Mouse (Mus musculus) v-Abl transformed pro-B cells (cell line): ENCODE results near the gene Clmp.
"Not testable (repeated sequence)": the region's sequence is repeated elsewhere in the genome, so short reads cannot be mapped to it uniquely, and the experiment has no call there.

Source experiments
- in situ Hi-C, 2 experiments: fragments of 400-800 bp; cut with MboI; formaldehyde crosslinking; loops; one replicate each; pipeline ENCODE4 v1.15.1; 2025; ENCODE audit not compliant: unreplicated experiment in 2 of 2

The Clmp gene

GRCm38 (mm10) chr9:40766058-40766605 is 80.4 kb downstream of the Clmp start:
- in situ Hi-C loops: no loop called here

GRCm38 (mm10) chr9:40767946-40768345 is 82.2 kb downstream of the Clmp start:
- in situ Hi-C loops: no loop called here

- in situ Hi-C loops: no loop called here
Observed at GRCm38 (mm10) chr9:40772246-40772645, 86.5 kb downstream of the Clmp start.

GRCm38 (mm10) chr9:40773142-40773541 is 87.4 kb downstream of the Clmp start:
- in situ Hi-C loops: not testable (repeated sequence)

GRCm38 (mm10) chr9:40773869-40774268 is 88.1 kb downstream of the Clmp start:
- in situ Hi-C loops: no loop called here

GRCm38 (mm10) chr9:40776044-40776443 is 90.3 kb downstream of the Clmp start:
- in situ Hi-C loops: no loop called here

- in situ Hi-C loops: no loop called here
Observed at GRCm38 (mm10) chr9:40776459-40777248, 90.9 kb downstream of the Clmp start.

GRCm38 (mm10) chr9:40780111-40780510 is 94.3 kb downstream of the Clmp start:
- in situ Hi-C loops: no loop called here

- in situ Hi-C loops: no loop called here
Observed at GRCm38 (mm10) chr9:40780892-40781725, 95.3 kb downstream of the Clmp start.

- in situ Hi-C loops: no loop called here
Observed at GRCm38 (mm10) chr9:40781726-40782581, 96.2 kb downstream of the Clmp start.

- in situ Hi-C loops: no loop called here
Observed at GRCm38 (mm10) chr9:40783641-40784373, 98.0 kb downstream of the Clmp start.

GRCm38 (mm10) chr9:40784374-40784967 is 98.7 kb downstream of the Clmp start:
- in situ Hi-C loops: no loop called here

- in situ Hi-C loops: no loop called here
Observed at GRCm38 (mm10) chr9:40785452-40785851, 99.7 kb downstream of the Clmp start.

GRCm38 (mm10) chr9:40786820-40787219 is 101.1 kb downstream of the Clmp start:
- in situ Hi-C loops: not testable (repeated sequence)

- in situ Hi-C loops: no loop called here
Observed at GRCm38 (mm10) chr9:40791864-40792633, 106.3 kb downstream of the Clmp start.

- in situ Hi-C loops: no loop called here
Observed at GRCm38 (mm10) chr9:40793581-40793980, 107.8 kb downstream of the Clmp start.

GRCm38 (mm10) chr9:40794251-40794650 is 108.5 kb downstream of the Clmp start:
- in situ Hi-C loops: no loop called here

GRCm38 (mm10) chr9:40794926-40795325 is 109.2 kb downstream of the Clmp start:
- in situ Hi-C loops: no loop called here

- in situ Hi-C loops: no loop called here
Observed at GRCm38 (mm10) chr9:40795562-40795961, 109.8 kb downstream of the Clmp start.
